Mouse (Mus musculus) cerebellum, adult (tissue): ENCODE data around the gene Rufy1.
"Not testable (repeated sequence)": the region's sequence is repeated elsewhere in the genome, so short reads cannot be mapped to it uniquely, and the experiment has no call there.

Experiments used
- ATAC-seq: cut with Nextera tagmentation; 2 replicates; pipeline ENCODE4 v1.9.2; 2017; ENCODE audit warnings: mild to moderate bottlenecking, moderate library complexity, mixed read lengths; ENCODE audit not compliant: insufficient number of reproducible peaks, low FRiP score, low TSS enrichment

Rufy1 gene

DNA sequence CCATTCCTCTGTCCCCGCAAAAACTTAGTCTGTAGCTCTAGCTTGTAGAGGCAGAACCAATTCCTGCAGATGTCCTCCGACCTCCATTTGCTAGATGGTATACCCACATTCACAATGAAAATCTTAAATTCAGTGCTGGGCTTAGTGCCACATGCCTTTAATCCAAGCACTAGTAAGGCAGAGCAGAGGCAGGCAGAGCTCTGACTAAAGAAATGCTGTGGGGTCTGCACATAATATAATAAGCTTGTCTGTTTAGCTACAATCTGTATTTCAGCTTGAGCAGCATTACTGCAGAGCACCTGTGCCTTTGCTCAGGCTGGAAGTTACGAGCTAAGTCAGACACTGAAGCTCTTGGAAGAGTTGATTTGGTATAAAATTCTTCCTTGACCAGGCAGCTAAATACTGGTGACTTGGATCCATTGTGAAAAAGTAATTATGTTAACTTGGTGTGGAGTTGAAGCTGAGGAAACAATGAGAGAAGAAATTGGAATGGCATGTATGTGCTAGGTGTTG, 43.7 kb downstream of the Rufy1 start:
- no peak for ATAC-seq

DNA sequence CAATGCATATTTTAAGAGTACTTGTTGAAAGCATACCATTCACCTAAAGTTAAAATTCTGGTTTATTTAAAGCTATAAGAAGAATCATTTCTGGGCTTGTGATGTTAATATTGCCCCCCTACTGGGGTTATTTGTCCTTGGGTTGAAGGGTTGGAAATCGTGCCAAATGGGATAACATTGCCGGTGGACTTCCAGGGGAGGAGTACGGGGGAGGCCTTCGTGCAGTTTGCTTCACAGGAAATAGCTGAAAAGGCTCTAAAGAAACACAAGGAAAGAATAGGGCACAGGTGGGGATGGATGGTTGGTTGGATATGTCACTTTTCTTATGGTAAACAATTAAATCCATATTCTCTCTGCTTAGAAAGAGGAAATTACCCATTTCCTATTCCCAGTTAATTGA, 49.6 kb downstream of the Rufy1 start:
- no peak for ATAC-seq

DNA sequence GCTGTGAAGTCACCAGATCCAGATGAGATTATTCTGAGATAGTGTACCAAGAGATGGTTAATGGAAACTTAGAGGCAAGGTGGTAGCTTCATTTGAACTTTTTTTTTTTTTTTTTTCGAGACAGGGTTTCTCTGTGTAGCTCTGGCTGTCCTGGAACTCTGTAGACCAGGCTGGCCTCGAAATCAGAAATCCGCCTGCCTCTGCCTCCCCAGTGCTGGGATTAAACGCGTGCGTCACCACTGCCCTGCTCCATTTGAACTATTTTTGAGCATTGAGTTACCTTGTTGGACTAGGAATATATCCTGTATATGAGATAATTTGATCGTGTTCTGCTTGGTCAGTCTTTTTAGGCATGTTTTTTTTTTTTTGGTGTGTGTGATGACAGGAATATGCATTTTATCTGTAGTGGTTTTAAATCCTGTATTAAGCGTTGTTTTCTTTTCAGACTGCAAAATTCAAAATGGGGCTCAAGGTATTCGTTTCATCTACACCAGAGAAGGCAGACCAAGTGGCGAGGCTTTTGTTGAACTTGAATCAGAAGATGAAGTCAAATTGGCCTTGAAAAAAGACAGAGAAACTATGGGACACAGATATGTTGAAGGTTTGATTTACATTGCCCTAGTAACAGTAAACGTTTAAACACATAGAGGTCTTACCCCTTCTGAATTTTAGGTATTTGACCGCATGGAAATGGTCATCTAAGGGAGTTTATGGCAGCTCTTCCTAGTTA, 51.7 kb downstream of the Rufy1 start:
- no peak for ATAC-seq

DNA sequence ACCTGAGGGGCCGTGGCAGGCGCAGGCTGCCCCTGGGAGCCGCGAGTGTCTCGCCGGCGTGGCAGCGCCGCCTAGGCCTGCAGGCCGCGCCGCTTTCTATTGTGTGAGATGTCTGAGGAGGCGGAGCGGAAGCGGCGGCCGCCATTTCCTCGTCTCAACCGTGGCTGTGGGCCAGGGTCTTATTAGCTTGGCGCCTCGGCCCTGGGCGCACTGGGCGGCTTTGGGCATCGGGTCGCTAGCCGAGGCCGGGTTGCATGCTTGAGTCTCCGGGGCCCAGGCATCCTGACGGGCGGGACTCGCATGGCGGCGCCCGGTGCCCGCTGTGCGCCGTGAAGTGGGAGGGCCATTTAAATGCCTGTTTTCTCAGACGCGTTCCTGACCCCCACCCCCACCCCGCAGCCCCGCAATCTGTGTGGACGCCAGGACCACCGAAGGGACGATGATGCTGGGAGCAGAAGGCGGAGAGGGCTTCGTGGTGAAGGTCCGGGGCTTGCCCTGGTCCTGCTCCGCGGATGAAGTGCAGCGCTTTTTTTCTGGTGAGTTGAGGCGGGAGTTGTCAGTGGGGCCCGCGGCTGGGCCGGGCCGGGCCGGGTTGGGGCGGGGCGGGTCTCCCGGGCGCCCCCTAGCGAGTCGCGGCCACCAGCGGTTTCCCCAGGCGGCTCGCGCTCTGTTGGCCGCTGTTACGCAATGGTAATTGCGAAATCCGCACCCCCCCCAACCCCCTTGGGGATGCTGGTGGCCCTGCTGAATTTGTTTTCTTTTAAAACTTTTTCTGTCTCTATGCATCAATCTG, 52.8 kb downstream of the Rufy1 start:
- peak; percentile 42 for ATAC-seq

DNA sequence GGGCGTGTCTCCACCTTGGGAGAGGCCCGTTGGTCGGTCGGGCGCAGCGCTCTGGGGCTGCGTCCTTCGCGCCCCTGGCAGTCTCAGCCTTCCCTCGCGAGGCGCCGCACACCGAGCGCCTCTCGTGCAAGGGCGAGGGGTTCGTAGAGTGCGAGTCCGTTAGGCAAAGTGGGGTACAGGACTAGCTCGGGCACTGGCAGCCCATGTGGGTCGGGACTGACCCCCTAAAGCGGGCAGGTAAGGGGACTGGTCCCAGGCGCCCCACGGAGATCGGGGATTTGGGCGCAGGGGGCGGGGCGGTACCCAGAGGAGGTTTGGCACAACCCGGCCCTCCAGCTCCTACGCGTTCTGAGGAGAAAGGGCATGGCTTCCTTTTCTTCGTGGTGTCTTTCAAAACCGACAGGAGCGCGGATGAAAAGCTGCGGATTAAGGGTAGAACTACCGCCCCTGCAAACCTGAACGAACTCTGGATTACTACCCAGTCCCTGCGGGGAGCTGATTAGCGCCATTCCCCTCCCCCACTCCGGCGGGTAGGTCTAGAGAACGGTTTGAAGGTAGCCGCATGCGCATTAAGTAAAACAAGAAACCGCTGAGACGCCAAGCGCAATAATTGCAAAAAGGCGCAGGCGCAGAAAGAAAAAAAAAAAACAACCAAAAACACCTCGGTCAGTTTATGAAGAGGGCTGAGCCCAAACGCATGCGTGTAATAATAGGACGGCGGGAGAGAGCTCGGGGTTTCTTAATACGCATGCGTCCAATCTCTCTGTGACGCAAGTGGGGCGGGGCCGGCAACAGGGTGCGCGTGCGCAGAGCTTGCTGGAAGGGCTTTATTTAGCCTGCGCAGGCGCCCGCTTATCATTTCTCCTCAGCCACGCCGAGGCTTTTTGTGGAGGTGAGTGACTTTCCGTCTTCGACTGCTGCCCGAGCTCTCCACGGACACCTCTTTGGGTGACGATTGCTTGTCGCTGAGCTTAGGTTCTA, 53.7 kb downstream of the Rufy1 start, which contains the start of gene Hnrnph1:
Gene Hnrnph1, plus strand, starts transcription at position 80 of the 981 bp plus-strand sequence.
- ATAC-seq: peak; percentile 85

DNA sequence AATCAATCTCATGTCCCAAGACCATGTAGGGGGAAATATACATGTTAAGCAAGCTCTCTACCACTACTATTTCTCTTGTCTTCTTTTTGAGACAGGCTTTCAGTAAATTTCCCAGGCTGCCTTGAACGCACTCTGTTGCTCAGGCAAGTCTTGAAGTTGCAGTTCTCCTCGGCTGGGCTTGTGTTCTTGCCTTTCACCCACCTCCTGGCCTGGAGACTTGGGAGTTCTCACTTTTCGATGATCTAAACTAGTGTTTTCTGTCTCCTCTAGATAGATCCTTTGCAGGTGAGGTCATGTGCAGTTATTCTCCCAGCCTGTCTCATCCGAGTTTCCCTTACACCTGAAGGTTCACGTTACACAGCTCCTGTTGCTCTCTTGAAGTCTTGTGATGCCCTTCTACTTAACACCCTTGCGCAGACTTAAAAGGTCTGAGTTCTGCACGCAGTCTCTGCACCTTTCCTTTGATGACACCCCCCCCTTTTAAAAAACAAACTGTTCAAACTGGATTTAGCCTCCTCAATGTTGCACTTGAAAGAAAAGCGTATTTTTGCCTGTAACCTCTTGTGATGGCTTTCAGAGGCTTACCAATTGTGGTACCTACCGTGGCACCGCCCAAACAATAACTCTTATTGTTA, 54.7 kb downstream of the Rufy1 start:
- ATAC-seq: no peak

DNA sequence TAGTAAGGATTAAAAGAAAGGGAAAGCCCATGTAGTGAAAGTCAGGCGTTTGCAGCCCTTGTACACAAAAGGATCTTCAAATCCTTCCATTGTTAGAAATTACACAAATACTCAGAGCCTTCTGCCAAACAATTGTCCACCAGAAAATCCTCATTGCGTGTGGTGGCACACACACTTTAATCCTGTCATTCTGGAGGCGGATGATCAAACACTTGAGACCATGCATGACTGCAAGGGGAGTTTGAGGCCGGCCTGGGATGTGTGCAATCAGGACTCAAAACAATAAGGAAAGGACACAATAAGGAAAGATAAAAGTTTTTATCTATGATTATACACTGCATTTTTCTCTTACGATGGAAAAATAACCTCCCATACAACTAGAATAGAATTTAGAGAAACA, 55.5 kb downstream of the Rufy1 start:
- no peak for ATAC-seq

DNA sequence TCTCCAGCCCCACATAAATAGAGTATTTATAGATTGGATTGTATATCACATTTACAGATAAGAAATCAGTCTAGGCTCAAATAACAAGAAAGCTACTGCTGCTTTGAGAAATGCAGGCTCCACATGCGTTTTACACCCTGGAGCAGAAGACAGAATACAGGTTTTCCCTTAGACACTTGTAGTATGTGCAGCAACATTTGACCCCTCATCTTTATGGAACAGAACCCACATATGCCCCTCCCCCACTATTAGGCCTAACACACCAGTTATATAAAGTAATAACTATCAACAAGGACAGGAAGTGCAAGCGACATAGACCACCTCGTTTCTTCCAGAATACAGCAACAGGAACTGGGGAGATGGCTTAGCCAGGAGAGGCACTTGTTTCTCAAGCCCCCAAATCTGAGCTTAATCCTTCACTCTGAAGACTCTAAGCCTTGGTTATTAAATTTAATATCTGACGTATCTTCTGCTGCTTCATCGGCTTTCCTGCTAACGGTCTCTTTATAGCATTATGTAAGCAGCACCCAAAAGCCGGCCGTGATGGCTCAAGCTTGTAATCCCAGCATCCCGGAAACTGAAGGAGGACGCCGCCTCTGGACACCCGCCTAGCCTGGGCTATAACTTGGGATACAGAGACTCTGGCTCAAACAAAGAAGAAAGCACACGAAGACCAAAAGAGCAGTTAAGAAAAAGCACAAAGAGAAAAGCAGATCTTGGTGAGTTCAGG, 56.5 kb downstream of the Rufy1 start:
- ATAC-seq: no peak

DNA sequence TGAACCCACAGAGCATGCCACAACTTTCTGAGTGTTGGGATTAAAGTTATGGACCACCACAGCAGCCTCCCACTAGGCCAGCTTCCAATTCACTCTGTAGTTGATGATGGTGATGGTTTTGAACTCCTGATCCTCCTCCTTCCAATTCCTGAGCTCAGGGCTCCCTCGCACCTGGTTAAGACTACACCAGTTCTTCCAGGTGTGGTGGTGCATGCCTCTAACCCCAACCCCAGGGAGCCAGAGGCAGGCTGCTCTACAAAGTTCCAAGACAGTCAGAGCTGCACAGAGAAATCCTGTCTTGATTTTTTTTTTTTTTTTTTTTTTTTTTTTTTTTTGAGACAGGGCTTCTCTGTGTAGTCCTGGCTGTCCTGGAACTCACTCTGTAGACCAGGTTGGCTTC, 57.3 kb downstream of the Rufy1 start:
- no peak for ATAC-seq

DNA sequence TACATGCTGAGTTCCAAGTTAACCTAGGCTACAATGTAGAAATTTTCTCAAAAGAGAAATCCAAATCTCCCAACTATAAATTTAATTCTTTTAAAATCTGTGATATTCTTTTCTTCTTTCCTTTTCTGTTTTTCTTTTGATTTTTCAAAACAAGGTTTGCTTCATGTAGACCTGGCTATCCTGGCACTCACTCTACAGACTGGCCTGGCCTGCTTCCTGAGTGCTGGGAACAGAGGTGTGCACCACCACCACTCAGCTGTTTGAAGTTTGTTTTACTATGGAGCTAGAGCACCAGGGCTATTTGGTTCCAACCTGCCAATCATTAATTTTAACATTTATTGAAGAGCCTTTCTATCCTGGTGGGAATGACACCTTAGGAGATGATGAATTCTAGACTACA, 57.8 kb downstream of the Rufy1 start:
- no peak for ATAC-seq

DNA sequence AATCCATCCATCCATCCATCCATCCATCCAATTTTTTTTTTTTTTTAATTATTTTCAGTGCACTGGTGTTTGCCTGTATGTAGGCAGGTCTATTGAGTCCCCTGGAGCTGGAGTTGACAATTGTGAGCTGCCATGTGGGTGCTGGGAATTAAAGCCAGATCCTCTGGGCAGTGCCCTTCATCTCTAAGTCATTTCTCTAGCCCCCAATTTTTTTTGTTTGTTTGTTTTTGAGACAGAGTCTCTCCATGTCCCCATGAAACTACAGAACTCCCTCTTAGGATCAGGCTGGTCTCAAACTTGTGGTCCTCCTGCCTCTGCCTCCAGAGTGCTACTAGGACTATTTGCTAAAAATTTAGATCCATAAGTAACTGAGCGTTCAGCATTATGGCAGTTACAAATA, 59.0 kb downstream of the Rufy1 start:
- no peak for ATAC-seq

DNA sequence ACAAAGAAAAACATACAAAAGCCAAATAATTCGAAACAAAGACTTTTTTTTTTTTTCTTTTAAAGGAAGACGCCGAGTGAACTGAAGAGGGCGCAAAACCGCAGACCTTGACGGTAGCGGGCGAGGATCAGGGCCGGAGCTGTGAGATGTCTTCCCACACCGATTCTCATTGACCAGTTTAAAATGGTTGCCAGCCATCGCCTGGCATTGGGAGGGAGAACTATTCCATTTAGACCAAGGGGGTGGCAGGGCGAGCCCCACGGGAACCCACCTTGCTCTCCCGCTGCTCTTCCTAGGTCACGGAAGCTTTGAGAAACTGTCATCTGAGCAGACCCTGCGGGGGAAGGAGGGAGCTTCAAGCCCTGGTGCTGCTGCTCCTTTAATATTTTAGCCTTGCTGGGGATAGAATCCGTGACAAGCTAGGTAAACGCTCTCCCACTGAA, 59.5 kb downstream of the Rufy1 start:
- peak; percentile 69; the same call in 1 of the 2 replicates for ATAC-seq

DNA sequence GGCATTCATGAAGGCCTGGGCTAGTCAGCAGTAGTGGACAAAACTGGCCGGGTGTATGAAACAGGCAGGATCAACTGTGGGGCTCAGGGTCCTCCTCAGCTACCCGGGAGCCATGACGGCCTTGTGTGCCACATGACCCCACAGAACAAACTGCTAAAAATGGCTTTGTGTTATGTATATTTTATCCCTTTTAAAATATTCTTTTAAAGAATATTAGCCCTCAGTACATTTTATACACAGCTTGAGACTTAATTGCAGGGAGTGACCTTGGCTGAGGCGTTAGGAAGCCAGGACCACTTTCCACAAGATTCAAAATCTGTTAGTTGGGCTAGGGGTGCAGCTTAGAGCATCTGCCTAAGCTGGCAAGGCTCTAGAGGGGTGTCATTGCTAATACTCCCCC, 60.0 kb downstream of the Rufy1 start:
- ATAC-seq: no peak

DNA sequence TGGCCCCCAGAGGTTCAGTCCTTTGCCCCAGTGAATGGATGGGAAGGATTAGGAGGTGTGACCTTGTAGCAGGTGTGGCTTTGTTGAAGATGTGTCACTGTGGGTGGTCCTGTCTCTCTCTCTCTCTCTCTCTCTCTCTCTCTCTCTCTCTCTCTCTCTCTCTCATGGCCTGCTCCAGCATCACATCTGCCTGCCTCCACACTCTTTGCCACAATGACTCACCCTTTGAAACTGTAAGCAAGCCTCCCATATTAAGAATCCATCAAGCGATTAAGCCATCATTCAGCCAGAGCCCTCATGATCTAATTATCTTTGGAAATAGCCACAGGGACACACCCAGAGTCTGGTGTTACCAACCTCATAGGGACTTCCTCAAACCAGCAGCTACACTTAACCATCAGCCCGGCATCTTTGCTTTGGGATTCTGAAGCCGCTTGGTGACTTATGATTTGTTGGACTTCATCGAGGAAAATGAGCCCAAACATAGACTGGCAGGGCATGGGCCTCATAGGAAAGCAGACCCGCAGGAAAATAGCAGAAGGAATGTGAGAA, 61.5 kb downstream of the Rufy1 start:
- no peak for ATAC-seq

DNA sequence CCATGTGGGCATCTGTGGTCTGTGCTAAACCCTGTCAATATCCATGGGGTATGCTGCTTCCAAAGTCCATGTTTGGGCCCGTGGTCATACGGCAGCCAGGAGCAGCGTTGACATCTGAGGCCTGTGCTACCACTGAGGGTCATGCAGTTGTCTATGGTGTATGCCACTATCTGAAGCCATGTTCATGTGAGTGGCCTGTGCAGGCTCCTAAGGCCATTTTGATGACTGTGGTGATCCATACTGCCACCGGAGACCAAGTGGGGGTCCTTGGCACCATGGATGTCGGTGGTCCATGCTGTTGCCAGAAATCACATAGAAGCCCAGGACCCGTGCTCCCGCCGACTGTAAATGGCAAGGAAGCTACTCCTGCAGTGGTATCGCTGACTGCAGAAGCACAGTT, 63.4 kb downstream of the Rufy1 start:
- no peak for ATAC-seq

DNA sequence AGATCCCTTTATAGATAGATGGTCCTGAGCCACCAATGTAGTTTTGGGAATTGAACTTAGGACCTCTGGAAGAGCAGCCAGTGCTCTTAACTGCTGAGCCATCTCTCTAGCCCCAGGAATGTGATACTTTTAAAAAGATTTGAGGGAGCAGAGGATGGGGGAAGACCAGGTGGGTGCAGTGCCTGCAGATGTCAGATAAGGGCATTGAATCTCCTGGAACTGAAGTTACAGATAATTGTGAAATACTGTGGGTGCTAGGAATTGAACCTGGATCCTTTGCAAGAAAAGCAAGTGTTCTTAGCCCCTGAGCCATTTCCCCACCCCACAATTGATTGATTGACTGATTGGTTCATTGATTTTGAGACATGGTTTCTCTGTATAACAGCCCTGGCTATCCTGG, 65.6 kb downstream of the Rufy1 start:
- ATAC-seq: no peak

DNA sequence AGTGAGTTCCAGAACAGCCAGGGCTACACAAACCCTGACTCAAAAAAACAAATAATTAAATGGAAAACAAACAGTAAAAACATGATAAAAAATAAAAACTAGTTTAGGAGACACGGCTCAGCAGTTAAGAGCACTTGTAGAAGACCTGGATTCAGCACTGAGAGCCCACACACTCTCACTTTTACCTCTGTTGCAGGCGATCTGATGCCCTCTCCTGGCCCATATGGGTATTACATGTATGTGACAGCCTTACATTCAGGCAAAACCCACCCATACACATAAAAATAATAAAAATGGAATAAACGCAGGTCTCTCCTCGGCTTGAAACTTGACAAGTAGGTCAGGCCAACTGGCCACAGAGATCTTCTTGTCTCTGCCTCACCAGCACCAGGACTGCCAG, 66.4 kb downstream of the Rufy1 start:
- no peak for ATAC-seq

DNA sequence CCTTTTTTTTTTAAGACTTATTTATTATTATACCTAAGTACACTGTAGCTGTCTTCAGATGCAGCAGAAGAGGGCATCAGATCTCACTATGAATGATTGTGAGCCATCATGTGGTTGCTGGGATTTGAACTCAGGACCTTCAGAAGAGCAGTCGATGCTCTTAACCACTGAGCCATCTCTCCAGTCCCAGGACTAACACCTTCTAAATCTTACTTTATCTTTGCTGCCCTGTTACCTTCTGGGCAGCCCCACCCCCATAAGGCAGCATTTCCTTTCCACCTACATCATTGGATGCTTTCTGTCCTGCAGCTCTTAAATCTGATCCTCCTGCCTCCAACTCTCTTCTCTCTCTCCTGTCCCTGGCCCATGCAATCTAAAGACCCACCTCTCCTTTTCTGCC, 69.6 kb downstream of the Rufy1 start:
- not testable (repeated sequence) for ATAC-seq
